Mouse (Mus musculus) heart, adult 2 months (tissue): Measurements from ENCODE around the gene Rai1.

ENCODE experiments used
- CTCF ChIP-seq: fragments of 200-600 bp; IDR thresholded peaks from 2 replicates; pipeline ENCODE4 v1.8.1; 2022; ENCODE audit warnings: antibody characterized with exemption, mild to moderate bottlenecking, moderate library complexity
- POLR2A ChIP-seq: fragments of 200-500 bp; IDR thresholded peaks from 2 replicates; pipeline ENCODE4 v1.6.1; 2011; ENCODE audit warnings: mild to moderate bottlenecking, low read depth, low read length, control low read depth; ENCODE audit not compliant: insufficient read depth

DNA sequence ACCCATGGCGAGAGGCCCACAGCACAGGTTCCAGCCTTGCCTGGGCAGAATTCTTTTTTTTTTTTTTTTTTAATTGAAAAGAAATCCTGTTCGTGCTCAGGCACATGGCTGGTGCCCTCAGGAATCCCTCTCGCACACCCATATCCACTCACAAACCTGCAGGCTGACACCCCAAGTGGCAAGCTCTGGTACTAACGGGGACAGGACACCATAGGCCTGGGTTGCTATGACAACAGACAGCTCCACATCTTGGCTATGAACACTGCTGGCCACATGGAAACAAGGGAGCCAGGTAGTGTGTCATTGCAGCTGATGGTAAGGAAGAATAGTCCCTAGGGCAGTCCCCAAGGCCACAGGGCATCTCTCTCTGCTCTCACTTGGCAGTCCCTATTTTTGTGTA lies 15.9 kb upstream of the Rai1 start:
- TF ChIP-seq CTCF: no peak
- TF ChIP-seq POLR2A: no peak
